Mouse (Mus musculus) Muller cell, postnatal 12 days (primary cell): Measurements from ENCODE around the gene Fbxo11.
"Not testable (repeated sequence)": the region's sequence is repeated elsewhere in the genome, so short reads cannot be mapped to it uniquely, and the experiment has no call there.

Experiments used
- DNase-seq: peaks from one replicate; pipeline ENCODE4 v3.0.0-alpha.2; 2015; ENCODE audit errors: inconsistent ontology term

Gene Fbxo11

DNA sequence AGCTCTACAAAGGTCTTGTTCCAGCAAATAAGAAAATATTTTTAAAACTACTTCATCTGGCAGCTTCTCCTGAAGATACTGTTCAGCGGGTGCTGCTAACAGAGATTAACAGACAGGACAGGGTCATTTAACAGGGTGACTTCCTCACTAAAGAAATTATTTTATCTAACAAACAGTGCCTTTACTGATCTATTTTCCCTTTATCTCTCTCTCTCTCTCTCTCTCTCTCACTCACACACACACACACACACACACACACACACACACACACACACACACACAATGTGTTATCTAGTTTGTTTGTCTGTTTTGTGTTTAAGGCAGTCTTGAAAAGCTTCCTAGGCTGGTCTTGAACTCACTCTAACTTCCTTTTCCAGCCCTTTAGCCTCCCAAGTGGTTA is 50.6 kb downstream of the Fbxo11 start:
- no peak for DNase-seq

DNA sequence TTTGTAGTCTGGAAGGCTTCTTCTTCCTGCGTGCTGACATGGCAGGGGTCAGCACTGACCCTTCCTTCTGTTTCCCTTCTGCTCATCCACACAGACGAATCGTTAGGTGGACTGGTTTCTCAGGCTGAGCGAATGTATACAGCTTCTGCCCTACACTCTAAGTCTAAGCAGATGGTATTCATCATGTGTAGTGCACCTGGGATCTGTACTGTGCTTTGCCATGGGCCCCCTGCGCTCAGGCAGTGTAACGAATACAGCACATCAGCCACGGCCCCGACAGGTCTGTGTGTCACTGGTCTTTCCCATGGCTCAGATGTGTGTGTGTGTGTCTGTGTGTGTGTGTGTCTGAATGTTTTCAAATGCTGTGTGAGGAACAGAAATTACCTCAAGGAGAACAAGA is 58.1 kb downstream of the Fbxo11 start:
- no peak for DNase-seq

DNA sequence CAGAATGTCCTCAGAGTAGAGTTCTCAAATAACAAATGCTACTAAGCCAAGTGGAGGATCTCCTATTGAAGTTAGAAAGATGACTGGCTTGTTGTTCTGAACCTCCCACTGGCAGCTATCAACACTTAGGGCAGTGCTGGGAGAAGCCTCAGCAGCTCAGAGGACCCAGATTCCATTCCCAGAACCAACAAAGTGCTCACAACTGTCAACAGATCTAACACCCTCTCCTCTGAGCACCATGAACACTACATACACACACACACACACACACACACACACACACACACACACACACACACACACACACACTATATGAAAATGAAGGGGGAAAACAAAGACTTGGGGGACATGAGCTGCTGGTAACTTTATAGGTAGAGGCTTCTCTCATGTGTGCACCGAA is 60.2 kb downstream of the Fbxo11 start:
- no peak for DNase-seq

DNA sequence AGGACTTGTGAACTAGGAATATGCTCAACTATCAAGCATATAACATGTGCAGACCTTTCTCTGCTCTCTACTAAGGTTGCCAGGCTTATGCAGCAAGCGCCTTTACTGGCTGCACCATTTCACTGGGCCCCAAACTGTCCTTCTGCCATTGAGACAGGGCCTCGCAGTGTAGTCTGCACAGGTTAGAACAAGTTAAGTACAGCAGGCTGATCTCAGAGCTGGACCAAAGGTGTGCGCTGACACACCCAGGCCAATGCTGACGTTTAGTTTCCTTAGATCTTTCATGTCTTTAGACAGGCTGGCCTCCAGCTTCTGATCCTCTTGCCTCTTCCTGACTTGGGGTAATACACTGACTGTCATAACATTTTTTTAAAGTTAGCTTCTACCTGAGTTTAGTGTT is 67.3 kb downstream of the Fbxo11 start:
- DNase-seq, result no peak

DNA sequence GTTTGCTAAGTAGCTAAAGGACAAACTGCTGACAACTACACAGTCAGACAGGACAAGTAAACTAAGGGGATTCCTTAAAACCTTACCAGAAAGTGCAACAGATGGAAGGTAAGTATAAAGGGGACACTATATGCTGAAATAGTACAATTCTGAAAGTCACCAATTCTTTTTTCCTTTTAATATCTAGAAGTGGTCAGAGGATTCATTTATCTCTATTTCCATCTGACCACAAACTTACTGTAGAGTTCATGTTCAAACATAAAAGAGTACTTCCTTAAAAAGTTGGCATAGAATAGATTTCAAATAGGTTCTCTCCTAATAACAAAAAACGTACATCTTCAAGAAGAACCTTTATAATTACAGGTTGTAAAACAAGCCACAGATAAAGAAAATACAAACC is 71.8 kb downstream of the Fbxo11 start:
- no peak for DNase-seq

DNA sequence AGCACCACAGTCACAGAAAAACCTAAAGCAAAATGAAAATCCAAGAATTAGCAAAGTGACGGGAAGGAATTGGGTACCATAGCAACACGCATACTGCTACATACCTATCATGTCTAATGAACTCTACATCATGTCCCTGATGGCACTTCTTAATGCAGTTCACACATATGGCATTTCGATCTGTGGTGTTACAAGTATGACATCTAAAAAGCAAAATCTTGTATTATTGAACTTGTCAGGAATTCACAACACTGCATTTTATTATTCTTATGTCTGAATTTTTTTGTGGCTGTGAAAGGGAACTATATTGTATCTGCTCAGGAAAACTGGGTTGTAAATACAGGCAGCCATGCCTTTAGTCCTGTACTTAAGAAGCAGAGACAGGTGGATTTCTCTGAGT is 72.9 kb downstream of the Fbxo11 start:
- no peak for DNase-seq

DNA sequence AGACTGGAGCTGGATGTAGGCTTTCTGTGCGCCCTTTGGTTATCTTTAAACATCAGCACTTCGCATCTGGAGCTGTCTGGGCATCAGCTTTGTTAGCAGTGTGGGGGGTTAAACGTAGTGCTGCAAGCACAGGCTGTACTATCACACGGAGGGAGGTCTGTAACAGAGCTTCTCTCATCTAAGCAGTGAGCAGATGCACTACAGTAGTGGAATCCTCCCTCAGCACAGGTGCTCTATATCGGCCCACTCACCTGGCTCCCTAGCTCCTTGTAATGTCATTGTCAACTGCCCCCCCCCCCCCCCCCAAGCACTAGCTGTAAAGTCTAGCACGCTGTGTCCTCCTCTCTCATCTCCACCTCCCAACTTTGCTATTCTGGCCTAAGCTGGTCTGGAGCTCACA is 77.6 kb downstream of the Fbxo11 start:
- DNase-seq, result no peak

DNA sequence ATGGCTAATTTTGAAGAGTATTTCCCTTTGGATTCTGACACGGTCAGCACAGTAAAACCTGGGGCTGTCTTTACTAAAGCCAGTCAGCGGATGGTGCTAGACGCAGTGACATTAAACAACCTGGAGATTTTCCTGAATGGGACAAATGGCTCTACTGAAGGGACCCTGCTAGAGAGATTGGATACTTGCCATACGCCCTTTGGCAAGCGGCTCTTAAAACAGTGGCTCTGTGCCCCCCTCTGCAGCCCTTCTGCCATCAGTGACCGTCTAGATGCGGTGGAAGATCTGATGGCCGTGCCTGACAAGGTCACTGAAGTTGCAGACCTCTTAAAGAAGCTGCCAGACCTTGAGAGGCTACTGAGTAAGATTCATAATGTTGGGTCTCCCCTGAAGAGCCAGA is 79.2 kb downstream of the Fbxo11 start:
- DNase-seq, result no peak

DNA sequence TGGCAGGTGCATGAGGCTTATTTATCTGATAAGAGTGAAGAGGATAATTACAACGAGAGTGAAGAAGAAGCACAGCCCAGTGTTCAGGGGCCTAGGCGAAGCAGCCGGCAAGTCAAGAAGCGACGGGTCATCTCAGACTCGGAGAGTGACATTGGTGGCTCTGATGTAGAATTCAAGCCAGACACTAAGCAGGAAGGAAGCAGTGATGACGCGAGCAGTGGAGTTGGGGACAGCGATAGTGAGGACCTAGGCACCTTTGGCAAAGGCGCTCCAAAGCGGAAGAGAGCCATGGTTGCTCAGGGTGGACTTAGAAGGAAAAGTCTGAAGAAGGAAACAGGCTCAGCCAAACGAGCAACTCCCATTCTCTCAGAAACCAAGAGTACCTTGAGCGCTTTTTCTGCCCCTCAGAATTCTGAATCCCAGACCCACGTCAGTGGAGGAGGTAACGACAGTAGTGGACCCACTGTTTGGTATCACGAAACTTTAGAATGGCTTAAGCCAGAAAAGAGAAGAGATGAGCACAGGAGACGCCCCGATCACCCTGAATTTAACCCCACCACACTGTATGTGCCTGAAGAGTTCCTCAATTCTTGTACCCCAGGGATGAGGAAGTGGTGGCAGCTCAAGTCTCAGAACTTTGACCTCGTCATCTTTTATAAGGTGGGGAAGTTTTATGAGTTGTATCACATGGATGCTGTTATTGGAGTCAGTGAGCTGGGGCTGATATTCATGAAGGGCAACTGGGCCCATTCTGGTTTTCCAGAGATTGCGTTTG is 80.5 kb downstream of the Fbxo11 start:
- DNase-seq, result no peak

DNA sequence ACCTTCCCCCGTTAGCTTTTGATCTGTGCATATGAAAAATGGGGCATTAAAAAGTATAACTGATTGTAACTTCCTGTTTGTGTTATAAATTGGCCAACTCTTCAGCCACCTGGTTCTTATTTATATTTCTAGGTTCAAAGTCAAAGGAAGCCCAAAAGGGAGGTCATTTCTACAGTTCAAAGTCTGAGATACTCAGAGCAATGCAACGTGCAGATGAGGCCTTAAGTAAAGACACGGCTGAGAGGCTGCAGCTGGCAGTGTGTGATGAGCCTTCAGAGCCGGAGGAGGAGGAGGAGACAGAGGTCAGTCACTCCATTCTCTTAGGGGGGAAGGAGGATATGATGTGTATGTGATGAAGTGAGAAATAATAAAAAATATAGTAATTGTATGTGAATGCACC is 81.8 kb downstream of the Fbxo11 start:
- DNase-seq, result no peak

DNA sequence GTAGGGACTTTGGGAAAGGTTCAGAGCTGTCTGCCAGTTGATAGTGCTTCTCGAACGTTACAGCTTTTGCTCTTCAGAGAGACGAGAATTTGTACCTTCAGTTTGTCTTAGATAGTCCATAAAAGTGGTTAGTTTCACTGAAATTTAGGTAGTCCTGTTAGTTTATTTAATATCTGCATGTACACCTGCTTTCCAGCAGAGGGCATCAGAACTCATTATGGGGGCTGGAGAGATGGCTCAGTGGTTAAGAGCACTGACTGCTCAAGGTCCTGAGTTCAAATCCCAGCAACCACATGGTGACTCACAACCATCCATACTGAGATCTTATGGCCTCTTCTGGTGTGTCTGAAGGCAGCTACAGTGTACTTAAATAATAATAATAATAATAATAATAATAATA is 83.0 kb downstream of the Fbxo11 start:
- DNase-seq, result no peak

DNA sequence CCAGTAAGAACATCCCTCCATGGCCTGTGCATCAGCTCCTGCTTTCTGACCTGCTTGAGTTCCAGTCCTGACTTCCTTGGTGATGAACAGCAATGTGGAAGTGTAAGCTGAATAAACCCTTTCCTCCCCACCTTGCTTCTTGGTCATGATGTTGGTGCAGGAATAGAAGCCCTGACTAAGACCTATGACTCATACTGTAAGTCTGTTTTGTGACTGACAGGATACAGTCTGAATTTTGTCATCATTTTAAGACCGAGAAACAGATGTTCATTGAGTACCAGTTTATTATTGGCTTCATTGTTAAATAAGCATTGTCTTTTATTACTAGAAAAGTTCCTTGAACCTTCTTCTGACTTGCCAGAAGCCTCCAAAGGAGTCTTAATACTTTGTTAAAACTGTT is 85.4 kb downstream of the Fbxo11 start:
- not testable (repeated sequence) for DNase-seq

DNA sequence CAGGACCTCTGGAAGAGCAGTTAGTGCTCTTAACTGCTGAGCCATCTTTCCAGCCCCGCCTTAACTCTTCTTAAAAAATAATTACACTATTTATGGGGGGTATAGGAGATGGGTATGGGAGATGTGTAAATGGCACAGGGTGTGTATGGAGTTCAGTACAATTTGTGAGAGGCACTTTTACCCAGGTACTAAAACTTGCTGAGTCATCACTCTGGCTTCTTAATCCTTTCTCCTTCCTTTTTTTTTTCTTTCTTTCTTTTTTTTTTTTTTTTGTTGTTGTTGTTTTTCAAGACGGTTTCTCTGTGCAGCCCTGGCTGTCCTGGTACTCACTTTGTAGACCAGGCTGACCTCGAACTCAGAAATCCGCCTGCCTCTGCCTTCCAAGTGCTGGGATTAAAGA is 88.2 kb downstream of the Fbxo11 start:
- DNase-seq, result not testable (repeated sequence)

DNA sequence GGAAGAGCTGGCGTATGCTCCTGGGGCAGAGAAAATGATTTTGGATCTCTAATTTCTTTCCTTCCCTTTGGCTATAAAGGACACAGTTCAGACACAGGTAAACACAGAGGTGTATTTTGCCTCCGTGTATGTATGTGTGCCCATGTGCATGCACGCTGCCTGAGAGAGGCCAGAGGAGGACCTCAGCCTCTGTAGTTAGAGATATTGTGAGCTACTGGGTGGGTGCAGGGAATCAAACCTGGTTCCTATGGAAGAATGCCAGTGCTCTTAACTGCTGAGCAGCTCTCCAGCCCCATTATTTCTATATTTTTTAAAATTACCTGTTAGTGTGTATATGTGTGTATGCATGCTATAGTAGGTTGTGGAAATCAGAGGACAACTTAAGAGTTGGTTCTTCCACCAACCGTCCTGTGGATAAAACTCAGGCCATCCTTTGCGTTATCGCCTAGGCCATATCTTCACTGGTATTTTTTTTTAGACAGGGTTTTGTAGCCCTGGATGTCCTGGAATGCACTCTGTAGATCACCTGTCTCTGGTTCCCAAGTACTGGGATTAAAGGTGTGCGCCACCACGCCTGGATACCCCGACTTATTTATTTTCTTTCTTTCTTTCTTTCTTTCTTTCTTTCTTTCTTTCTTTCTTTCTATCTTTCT is 88.8 kb downstream of the Fbxo11 start:
- DNase-seq, result no peak

DNA sequence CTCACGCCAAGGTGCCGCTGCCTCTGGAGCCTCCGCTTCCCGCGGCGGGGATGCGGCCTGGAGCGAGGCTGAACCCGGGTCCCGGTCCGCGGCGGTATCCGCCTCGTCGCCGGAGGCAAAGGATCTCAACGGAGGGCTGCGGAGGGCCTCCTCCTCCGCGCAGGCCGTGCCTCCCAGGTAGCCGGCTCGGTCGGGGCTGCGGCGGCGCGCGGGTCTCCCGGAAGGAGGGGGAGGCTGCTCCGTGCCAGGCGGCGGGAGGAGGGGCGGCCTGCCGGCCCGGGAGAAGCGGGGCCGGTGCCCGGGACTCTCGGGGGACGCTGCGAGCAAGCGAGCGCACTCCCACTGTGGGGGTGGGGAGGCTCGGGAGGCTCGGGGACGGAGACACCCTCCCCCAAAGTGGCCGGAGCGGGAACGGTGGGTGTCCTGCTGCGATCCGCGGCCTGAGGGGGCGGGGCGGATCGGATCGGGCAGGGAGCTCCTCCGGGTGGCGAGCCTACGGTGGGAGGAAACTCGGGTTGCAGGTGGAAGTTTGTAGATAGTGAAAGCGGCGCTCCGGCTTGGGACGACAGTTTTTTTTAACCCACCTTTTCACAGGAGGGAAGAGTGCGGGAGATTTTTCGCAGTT is 89.8 kb downstream of the Fbxo11 start:
- DNase-seq, result peak; percentile 80

DNA sequence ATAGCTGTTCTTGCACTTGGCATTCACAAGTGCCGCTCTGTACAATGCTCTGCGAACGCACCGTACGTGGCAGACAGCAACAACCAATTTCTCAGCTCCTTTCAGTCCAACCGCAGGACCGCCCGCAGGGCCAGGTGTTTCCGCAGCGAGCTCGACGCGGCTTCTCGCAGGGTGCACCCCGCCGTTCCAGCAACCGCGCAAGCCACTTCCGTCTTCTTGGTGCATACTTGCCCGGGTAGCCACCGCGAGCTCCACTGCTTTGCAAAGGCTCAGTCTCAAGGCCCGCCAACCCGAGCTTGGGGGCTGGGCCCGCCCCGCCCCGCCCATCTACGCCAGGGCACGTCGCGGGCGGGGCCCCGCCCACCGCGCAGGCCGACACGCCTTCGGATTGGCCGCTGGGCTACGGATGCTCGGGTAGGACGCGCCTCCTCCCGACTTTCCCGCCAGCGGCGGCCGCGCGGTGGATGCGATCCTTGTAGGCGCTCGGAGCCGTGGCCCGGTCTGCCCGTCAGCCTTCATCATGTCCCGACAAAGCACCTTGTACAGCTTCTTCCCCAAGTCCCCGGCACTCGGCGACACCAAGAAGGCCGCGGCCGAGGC is 90.4 kb downstream of the Fbxo11 start, which contains the start of gene Msh6:
Gene Msh6, plus strand, starts transcription at position 434 of the 600 bp plus-strand sequence.
- DNase-seq, result peak; percentile 98

DNA sequence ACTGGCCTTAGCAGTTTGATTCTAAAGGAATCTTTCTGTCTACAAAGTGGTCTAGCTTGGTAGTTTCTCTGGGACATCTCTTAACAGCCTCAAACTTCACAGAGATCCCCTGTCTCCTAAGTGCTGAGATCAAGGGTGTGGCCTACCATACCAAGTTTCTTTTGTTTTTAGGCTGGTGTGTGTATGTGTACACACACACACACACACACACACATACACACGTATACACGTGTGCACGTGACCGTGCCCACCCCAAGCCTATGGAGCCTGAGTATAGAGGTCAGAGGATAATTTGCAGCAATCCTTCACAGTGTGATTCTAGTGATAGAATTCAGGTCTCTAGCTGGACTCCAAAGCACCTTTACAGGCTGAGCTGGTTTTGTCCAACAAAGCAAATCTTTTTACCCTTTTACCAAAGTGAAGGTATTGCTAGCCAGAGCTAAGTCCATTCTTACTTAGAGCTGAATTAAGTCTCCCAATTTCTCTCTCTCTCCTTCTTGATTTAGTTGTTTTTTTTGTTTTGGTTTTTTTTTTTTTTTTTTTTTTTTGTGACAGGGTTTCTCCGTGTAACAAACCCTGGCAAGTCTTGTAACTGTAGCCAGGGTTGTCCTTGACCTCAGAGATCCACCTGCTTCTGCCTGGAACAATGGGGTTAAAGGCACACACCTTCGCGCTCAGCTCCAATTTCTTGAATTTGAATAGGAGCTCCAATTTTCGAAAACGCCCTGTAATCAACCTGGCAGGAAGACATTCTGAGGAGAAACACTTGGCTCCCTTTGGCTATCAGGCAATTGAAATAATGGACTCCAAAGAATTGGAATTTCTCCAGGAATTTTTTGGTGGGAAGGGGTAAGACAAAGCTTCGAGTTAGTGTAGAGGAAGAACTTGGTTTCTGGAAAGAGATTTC is 91.6 kb downstream of the Fbxo11 start:
- DNase-seq, result no peak

DNA sequence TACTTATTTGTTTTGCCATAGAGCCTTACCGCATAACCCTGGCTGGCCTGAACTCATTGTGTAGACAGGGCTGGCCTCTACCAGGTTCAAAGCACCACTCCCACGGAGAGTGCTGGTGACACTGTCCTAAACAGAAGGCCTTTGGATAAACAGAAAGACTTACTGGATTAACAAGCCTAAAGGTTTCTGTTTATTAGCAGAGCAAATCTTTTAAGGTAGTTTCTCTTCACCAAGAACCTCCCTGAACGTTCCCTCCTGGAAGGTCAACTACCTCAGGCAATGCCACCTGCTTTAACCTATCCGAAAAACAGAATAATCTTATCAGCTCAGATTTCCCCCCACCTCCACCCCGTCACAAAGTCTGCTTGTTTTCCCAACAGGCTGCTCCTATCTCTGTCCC is 92.2 kb downstream of the Fbxo11 start:
- DNase-seq, result no peak

DNA sequence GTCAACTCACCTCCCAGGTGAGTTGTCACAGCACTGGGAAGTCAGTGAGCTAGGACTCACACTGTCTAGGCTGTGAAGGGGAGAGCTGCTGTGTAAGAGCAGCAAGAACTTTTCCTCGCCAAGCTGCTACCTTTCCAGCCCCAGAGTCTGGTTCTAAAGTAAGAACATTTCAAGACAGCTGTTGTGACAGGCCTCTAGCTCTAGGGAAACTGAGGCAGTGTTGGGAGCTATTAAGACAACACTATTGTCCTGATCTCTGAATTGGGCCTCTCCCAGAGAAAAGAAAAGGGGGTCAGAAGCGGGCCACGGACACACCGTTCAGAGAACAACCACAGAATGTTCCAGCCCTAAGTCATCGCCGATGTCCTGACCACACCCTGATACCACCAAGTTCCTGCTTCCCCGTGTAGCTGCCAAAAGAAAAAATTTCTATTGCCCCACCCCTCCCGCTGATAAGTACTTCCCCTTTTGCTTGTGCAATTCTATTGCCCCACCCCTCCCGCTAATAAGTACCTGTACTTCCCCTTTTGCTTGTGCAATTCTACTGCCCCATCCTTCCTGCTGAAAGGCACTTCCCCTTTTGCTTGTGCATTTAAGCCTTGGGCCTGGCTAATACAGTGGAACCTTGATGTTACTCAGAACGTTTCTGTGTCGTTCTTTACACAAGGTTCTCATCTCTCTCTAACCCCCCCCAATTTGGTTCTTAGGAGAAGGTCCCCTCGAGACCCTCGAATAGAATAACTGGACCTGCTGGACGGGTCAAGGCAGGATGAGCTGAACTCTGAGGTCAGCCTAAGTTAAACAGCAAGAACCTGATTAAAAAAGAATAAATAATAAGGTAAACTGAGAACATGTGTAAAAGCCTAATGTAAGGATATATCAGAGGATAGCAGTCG is 93.1 kb downstream of the Fbxo11 start:
- DNase-seq, result not testable (repeated sequence)

DNA sequence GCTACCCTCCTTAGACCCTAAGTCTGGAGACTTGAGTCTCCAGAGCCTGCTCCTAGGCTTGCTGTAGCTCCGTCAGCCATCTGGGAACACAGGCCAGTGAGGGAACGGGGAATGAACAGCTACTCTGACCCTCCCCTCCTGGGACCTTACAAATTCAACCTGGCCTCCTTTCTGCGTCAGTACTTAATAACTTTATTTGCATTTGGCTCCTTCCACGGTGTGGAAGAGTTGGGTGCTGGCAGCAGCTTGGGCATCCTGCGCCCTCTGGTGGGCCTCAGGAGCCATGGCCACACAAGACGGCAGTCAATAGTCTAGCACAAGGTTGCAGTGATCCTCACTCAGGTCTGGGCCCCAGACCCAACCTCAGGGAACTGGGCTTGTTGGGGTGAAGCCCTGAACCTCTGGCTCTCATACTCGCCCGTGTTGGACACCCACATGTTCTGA is 96.6 kb downstream of the Fbxo11 start:
- not testable (repeated sequence) for DNase-seq
